Mouse (Mus musculus): ENCODE measurements at regions not wholly inside any gene's neighbourhood (a gene's known extent, or its start where the extent isn't known, plus 50 kb on each side); places are given as distances from the start of the nearest gene placed in this dataset.

DNA sequence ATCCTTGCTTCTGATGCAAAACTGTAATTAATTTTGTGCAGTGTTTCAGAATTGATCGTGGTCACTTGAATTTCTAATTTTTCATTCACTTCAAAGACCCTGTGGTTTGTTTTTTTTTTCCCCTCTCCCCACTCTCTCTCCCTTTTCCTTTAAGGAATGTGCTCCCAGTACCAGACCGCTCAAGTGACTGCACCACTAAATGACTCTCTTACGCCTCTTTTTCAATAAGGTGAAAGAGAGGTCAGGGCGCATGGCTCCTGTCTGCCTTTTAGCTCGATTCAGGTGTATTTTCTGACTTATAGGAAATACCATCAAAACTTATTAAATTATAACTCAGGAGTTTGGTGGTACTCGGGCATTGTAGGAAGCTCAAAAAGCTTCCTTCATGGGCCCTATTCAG lies 146.0 kb upstream of the Zfp507 start:
- TF ChIP-seq CTCF (conservative IDR thresholded peaks at IDR 0.05; ENCODE audit: insufficient read depth, insufficient read length, low read depth, low read length): no peak
- no peak for TF ChIP-seq POLR2A (IDR thresholded peaks at IDR 0.05; ENCODE audit: low read depth, low read length)
